Mouse (Mus musculus) bone marrow, adult 2 months (tissue): ENCODE data around the gene Rtn4rl1. TPM values are rescaled to one million over a fixed set of nuclear protein-coding genes. Genes with fewer than 3 reads are reported as not detected.

Experiments
- H3K27ac ChIP-seq: fragments of 200-500 bp; 2 replicates; pipeline ENCODE4 v1.5.1; 2012; ENCODE audit warnings: low read depth, mild to moderate bottlenecking, control low read depth, inconsistent platforms, low read length; ENCODE audit not compliant: control insufficient read depth, poor library complexity, insufficient read depth
- H3K4me1 ChIP-seq: fragments of 200-500 bp; 2 replicates; pipeline ENCODE4 v1.6.1; 2011; ENCODE audit warnings: low read length; ENCODE audit not compliant: control insufficient read depth, insufficient read depth
- H3K4me3 ChIP-seq: fragments of 200-500 bp; replicated peaks from 2 replicates; pipeline ENCODE3; 2011; ENCODE audit warnings: mild to moderate bottlenecking, low read depth, low read length, control low read depth; ENCODE audit not compliant: control insufficient read depth
- CTCF ChIP-seq: fragments of 200-500 bp; IDR thresholded peaks from 2 replicates; pipeline ENCODE4 v1.5.1; 2011; ENCODE audit warnings: low read length, control low read depth; ENCODE audit not compliant: control insufficient read depth, insufficient read depth
- POLR2A ChIP-seq: fragments of 200-500 bp; IDR thresholded peaks from 2 replicates; pipeline ENCODE4 v1.6.1; 2011; ENCODE audit warnings: low read depth, mild to moderate bottlenecking, control low read depth, low read length, borderline replicate concordance; ENCODE audit not compliant: control insufficient read depth
- WGBS: fragments of 180-500 bp; shearing (Covaris S2); methylation state at CpG from one replicate; pipeline ENCODE4 v1.1.7; 2018; 5-methylcytosine and 5-hydroxymethylcytosine counted together
- polyA plus RNA-seq: library from polyadenylated mRNA; stranded (reverse); fragments of >200 nt; gene quantifications from 2 replicates; pipeline ENCODE4 v1.2.4, GENCODE M21; 2011; ENCODE audit warnings: low replicate concordance; ENCODE audit not compliant: missing spikeins, insufficient read depth, insufficient read length

Gene Rtn4rl1
- polyA plus RNA-seq, 1 experiment = 0.85 TPM

DNA sequence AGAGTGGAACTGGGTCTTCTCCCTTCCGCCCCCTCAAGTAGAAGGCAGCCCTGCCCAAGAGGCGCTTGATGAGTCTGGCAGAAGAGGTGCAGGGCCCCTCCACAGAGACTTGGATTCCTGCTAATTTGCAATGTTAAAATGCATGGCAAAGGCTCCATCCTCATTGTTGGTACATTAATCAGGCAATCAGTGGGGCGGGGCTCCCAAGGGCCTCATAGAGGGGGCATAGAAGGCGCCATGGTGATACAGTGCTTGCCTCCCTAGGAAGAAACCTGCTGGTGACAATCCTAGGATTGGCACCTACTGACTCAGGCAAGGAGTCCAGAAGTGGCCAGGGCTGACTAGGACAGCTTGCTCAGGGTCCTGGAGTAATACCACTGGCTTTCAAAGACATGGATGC, 68.1 kb downstream of the Rtn4rl1 start:
- Histone ChIP-seq H3K27ac (no peak overlapping the region), H3K4me3 (no peak overlapping the region), H3K4me1 (0 out of 2 replicates have a peak, but pooled peaks cover under 1% of the 10 kb centered on the region)
- TF ChIP-seq CTCF = no peak
- TF ChIP-seq POLR2A = no peak
- WGBS = 79% methylated on average over 4 of the region's 4 CpGs

DNA sequence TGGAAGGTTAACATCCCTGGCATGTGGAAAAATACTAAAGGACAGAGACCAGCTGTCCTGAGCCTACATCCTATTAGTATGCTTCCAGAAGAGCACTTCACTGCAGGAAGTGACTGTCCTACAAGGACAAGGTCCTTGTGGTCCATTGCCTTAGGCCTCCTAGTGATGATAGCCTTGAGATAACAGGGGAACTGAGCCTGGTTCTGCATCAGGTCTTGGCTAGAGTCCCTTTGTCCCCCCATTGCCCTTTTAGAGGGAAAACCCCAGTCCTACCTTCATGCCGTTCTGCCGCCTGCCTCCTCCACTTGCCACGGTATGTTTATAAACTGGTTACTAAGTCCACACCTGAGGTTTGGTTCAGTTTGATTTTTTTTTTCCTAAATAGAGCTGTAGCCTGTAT, 68.6 kb downstream of the Rtn4rl1 start:
- no peaks in the 10 kb centered on the region for H3K4me1 ChIP-seq
- TF ChIP-seq POLR2A (no peak), CTCF (no peak)
- H3K27ac ChIP-seq = no peak overlapping the region
- H3K4me3 ChIP-seq = no peak overlapping the region
- WGBS = 80% methylated on average over 3 of the region's 3 CpGs

DNA sequence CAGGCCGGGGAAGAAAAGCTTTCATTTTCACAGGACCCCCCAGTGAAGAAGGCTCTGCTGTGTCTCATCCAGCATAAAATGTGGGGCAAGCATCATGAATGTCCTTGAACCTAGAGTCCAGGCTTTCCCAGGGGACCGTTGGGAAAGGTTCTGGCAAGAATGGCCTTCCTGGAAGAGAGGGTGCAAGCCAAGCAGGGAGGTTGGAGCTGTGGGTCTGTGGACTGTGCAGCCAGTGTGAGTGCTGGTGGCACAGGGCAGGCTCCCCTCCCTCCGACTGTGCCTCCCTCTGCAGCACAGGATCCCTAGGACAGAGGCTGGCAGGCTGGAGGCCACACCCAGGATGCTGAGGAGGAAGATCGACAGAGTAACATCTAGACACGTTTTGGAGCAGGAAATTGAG, 69.2 kb downstream of the Rtn4rl1 start:
- Histone ChIP-seq H3K4me1 (no peaks in the 10 kb centered on the region), H3K27ac (no peak overlapping the region), H3K4me3 (no peak overlapping the region)
- 32% methylated on average over 5 of the region's 5 CpGs for WGBS
- no peak for TF ChIP-seq CTCF
- TF ChIP-seq POLR2A = no peak

DNA sequence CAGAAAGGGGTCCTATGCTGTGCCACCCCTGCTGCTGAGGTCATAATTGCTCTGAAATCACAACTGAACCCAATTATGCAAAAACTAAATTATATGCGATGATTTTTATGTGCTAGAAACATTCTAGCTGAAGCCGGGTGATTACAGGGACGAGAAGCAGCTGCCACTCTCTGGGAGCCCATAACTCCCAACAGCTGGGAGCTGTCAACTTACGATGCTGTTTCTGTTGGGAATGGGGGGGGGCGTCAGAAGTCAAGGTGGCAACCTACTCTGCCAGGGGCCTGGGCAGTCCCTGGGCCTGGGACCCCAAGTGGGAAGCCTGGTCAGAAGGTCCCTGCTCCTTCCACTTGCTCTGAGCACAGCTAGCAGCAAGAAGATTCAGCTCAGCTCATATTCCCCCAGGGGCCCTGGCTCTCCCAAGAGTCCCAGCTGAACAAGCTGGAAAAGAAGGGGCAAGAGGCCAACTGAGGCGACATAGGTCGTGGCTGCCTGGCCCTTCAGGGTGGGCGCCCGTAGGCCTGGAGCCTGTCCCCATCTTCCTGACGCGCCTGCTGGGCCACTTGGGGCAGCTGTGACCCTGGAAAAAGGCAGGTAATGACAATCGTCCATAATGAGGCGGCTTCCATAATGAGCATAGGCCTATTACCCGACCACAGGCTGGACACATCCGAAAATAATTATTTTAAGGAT, 69.8 kb downstream of the Rtn4rl1 start:
- no peak for TF ChIP-seq CTCF
- H3K27ac ChIP-seq = no peak overlapping the region
- no peaks in the 10 kb centered on the region for H3K4me1 ChIP-seq
- 88% methylated on average over 15 of the region's 15 CpGs for WGBS
- H3K4me3 ChIP-seq = no peak overlapping the region

DNA sequence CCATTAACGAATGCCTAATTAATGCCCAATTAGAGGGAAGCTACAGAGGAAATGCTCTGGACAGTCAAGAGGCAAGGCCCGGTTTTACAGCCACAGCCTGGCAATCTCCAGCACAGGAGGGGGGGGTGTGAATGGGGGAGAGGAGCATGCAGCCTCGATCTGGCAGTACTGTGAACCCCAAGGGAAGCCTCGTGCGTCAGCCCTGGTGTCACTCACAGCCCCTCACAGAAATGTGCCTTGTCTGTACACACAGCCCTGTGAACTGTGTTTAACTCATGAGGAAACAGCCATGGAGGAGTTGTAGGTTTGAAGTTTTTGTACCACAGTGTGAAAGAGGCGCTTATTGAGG, 70.4 kb downstream of the Rtn4rl1 start:
- TF ChIP-seq POLR2A = no peak
- TF ChIP-seq CTCF = no peak
- no peaks in the 10 kb centered on the region for H3K4me1 ChIP-seq
- no peak overlapping the region for H3K27ac ChIP-seq
- H3K4me3 ChIP-seq = no peak overlapping the region
- WGBS = 70% methylated on average over 6 of the region's 6 CpGs

DNA sequence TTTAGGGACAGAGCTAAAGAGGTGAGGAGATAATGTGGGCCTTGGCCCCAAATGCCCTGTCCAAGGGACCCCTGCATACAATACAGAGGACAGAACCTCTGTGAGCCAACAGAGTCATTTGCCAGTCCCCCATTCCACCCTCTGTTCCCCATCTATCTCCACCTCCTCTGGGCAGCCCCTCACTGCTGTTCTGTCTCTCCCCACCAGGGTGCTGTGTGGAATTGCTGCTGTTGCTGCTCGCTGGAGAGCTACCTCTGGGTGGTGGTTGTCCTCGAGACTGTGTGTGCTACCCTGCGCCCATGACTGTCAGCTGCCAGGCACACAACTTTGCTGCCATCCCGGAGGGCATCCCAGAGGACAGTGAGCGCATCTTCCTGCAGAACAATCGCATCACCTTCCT, 71.0 kb downstream of the Rtn4rl1 start:
- Histone ChIP-seq H3K4me1 (no peaks in the 10 kb centered on the region; the same call in 1 of the 2 replicates), H3K4me3 (no peak overlapping the region), H3K27ac (no peak overlapping the region)
- WGBS = 79% methylated on average over 6 of the region's 6 CpGs
- TF ChIP-seq POLR2A (no peak), CTCF (no peak)

DNA sequence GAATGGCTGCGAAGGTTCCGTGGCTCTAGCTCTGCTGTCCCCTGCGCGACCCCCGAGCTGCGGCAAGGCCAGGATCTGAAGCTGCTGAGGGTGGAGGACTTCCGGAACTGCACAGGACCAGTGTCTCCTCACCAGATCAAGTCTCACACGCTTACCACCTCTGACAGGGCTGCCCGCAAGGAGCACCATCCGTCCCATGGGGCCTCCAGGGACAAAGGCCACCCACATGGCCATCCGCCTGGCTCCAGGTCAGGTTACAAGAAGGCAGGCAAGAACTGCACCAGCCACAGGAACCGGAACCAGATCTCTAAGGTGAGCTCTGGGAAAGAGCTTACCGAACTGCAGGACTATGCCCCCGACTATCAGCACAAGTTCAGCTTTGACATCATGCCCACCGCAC, 72.0 kb downstream of the Rtn4rl1 start:
- WGBS = 89% methylated on average over 15 of the region's 15 CpGs
- Histone ChIP-seq H3K4me3 (no peak overlapping the region), H3K27ac (no peak overlapping the region), H3K4me1 (no peaks in the 10 kb centered on the region; the same call in 1 of the 2 replicates)
- TF ChIP-seq CTCF (no peak), POLR2A (no peak)

DNA sequence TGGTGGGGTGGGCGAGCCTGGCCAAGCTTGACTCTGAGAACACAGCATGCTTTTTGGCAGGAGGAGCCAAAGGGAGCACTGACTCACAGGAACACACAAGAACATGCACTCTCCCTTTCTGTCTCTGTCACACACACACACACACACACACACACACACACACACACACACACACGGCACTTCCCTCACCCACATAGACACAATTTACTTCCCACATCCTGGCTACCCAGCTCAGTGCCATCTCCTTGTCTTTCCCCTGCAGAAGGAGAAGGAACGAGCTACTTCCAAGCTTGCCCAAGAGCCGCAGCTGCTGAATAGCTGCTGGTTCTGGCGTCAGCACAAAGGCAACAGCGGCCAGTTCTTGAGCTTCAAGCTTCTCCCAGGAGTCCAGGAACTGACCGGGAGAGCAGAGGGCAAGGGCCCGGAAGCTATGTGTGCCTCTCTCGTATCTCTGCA, 74.3 kb downstream of the Rtn4rl1 start:
- no peak for TF ChIP-seq CTCF
- TF ChIP-seq POLR2A = no peak
- Histone ChIP-seq H3K27ac (no peak overlapping the region), H3K4me1 (no peaks in the 10 kb centered on the region; the same call in 1 of the 2 replicates), H3K4me3 (no peak overlapping the region)
- WGBS = 50% methylated on average over 9 of the region's 9 CpGs

DNA sequence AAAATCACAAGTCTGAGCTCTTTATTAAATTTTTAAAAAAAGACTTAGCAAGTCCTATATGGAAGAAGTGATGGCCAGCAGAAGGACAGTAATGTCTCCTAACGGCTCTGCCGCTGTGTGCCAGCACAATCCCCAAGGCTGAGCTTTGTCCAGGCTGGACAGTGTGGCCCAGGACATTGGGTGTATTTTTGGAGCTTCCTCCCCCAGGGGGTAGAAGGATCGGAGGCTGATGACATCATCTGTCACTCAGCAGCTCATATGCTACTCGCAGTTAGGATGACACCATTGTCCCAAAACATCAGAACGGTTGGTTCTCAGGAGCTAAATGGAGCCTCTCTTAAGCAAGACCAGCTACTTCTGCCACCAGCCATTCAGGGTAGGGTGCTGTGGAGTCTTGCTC, 74.9 kb downstream of the Rtn4rl1 start:
- Histone ChIP-seq H3K4me1 (no peaks in the 10 kb centered on the region; the same call in 1 of the 2 replicates), H3K27ac (no peak overlapping the region), H3K4me3 (no peak overlapping the region)
- TF ChIP-seq POLR2A (no peak), CTCF (no peak)
- 80% methylated on average over 5 of the region's 5 CpGs for WGBS
